Mouse (Mus musculus): ENCODE measurements around the gene Mamdc2. TPM values are rescaled to one million over a fixed set of nuclear protein-coding genes. Genes with fewer than 3 reads are reported as not detected.

Gene Mamdc2
- polyA plus RNA-seq, 1 experiment from 2014 or later: 2.6 TPM

- 85% methylated on average over 7 of the region's 7 CpGs for WGBS
- Histone ChIP-seq H3K9ac (ENCODE audit: low read depth, low read length) (no peak overlapping the region), H3K4me3 (ENCODE audit: low read length) (no peak overlapping the region), H3K4me2 (ENCODE audit: low read length) (no peak overlapping the region), H3K27me3 (replicated peaks; ENCODE audit: control insufficient read depth, insufficient read depth, low read length) (no peaks in the 10 kb centered on the region), H3K27ac (ENCODE audit: low read depth, low read length) (no peak overlapping the region), H3K36me3 (ENCODE audit: control insufficient read depth, insufficient read depth, low read length) (no peaks in the 10 kb centered on the region), H3K4me1 (ENCODE audit: control insufficient read depth, insufficient read depth, low read depth, low read length) (no peaks in the 10 kb centered on the region), H3K9me3 (ENCODE audit: control insufficient read depth, low read length) (no peaks in the 10 kb centered on the region)
- no peak for ATAC-seq
Observed at GRCm38 (mm10) chr19:23374941-23375656, 73.1 kb downstream of the Mamdc2 start.

GRCm38 (mm10) chr19:23373728-23374127, 74.5 kb downstream of the Mamdc2 start:
- Histone ChIP-seq H3K27me3 (replicated peaks; ENCODE audit: control insufficient read depth, insufficient read depth, low read length) (no peaks in the 10 kb centered on the region), H3K4me1 (ENCODE audit: control insufficient read depth, insufficient read depth, low read depth, low read length) (no peaks in the 10 kb centered on the region), H3K9ac (ENCODE audit: low read depth, low read length) (no peak overlapping the region), H3K4me3 (ENCODE audit: low read length) (no peak overlapping the region), H3K9me3 (ENCODE audit: control insufficient read depth, low read length) (no peaks in the 10 kb centered on the region), H3K4me2 (ENCODE audit: low read length) (no peak overlapping the region), H3K27ac (ENCODE audit: low read depth, low read length) (no peak overlapping the region), H3K36me3 (ENCODE audit: control insufficient read depth, insufficient read depth, low read length) (no peaks in the 10 kb centered on the region)
- ATAC-seq: peak; percentile 45; the same call in 1 of the 2 replicates
- 74% methylated on average over 9 of the region's 9 CpGs for WGBS

DNA sequence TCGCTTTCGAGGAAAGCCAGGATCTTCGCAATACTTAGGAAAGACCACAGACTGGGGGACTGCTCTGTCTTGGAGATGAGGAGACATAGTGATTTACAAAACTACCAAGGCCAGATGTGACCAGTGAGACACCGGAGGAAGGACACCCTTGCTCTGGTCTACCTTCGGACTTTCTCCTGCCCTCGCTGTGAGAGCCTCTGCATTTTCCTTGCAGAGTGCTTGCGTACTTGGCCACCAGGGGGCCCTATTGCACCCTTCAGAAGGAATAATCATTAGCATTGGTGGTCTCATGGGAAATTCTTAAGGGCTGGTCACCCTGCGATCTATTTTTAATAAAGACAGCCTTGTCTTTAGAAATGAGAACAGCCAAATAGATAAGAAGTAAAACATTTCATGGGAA, 75.0 kb downstream of the Mamdc2 start:
- no peaks in the 10 kb centered on the region for H3K36me3 ChIP-seq (ENCODE audit: control insufficient read depth, insufficient read depth, low read length)
- no peak overlapping the region for H3K9ac ChIP-seq (ENCODE audit: low read depth, low read length)
- WGBS: 47% methylated on average over 8 of the region's 8 CpGs
- H3K9me3 ChIP-seq (ENCODE audit: control insufficient read depth, low read length): no peaks in the 10 kb centered on the region
- peak; percentile 70 for ATAC-seq
- H3K4me2 ChIP-seq (ENCODE audit: low read length): no peak overlapping the region
- no peaks in the 10 kb centered on the region for H3K27me3 ChIP-seq (replicated peaks; ENCODE audit: control insufficient read depth, insufficient read depth, low read length)
- H3K27ac ChIP-seq (ENCODE audit: low read depth, low read length): no peak overlapping the region
- H3K4me1 ChIP-seq (ENCODE audit: control insufficient read depth, insufficient read depth, low read depth, low read length): no peaks in the 10 kb centered on the region
- H3K4me3 ChIP-seq (ENCODE audit: low read length): no peak overlapping the region

DNA sequence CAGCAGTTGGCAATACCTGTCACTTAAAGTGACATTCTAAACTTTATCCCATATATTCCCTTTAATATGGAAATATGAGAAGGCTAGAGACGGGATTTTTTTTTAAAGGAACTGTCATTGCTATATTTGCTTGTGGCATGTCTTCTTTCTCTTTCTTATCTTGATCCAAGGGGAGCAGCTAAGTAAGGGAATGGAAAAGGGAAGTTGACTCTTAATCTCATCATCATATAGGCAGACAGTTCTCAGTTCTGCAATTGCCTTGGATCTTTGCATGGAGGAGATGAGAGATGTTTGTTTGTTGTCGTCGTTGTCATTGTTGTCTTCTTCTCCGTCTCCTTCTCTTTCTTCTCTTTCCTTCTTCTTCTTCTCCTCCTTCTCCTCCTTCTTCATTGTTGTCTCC, 79.0 kb downstream of the Mamdc2 start:
- Histone ChIP-seq H3K4me3 (ENCODE audit: low read length) (no peak overlapping the region), H3K27me3 (replicated peaks; ENCODE audit: control insufficient read depth, insufficient read depth, low read length) (no peaks in the 10 kb centered on the region), H3K9ac (ENCODE audit: low read depth, low read length) (no peak overlapping the region), H3K9me3 (ENCODE audit: control insufficient read depth, low read length) (no peaks in the 10 kb centered on the region), H3K36me3 (ENCODE audit: control insufficient read depth, insufficient read depth, low read length) (no peaks in the 10 kb centered on the region), H3K4me2 (ENCODE audit: low read length) (no peak overlapping the region), H3K27ac (ENCODE audit: low read depth, low read length) (no peak overlapping the region), H3K4me1 (ENCODE audit: control insufficient read depth, insufficient read depth, low read depth, low read length) (no peaks in the 10 kb centered on the region)
- ATAC-seq: no peak
- WGBS: 94% methylated on average over 4 of the region's 4 CpGs

- WGBS: 81% methylated on average over 3 of the region's 3 CpGs
- Histone ChIP-seq H3K4me1 (ENCODE audit: control insufficient read depth, insufficient read depth, low read depth, low read length) (no peaks in the 10 kb centered on the region), H3K4me2 (ENCODE audit: low read length) (no peak overlapping the region), H3K9ac (ENCODE audit: low read depth, low read length) (no peak overlapping the region), H3K4me3 (ENCODE audit: low read length) (no peak overlapping the region), H3K36me3 (ENCODE audit: control insufficient read depth, insufficient read depth, low read length) (no peaks in the 10 kb centered on the region), H3K9me3 (ENCODE audit: control insufficient read depth, low read length) (no peaks in the 10 kb centered on the region), H3K27me3 (replicated peaks; ENCODE audit: control insufficient read depth, insufficient read depth, low read length) (no peaks in the 10 kb centered on the region), H3K27ac (ENCODE audit: low read depth, low read length) (no peak overlapping the region)
- no peak for ATAC-seq
Observed at GRCm38 (mm10) chr19:23362006-23362405, 86.2 kb downstream of the Mamdc2 start.

DNA sequence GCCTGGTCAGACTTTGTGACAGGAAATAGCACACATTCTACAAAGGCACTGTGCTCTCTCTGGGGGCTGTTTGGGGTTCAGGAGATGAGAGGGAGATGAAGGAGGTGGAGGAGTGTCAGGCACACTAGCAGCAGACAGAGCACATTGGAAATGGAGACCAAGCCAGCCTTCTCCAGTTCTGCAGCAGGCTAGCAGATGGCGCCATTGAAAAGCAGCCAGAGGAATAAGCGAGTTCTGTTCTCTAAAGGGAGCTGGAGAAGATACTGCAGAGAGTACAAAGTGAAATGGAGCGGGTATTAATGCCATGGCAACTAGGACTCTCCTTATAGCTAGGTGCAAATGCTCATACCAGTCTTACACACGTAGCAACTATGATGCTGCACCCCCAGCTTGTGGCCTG, 87.1 kb downstream of the Mamdc2 start:
- Histone ChIP-seq H3K4me3 (ENCODE audit: low read length) (no peak overlapping the region), H3K36me3 (ENCODE audit: control insufficient read depth, insufficient read depth, low read length) (no peaks in the 10 kb centered on the region), H3K9ac (ENCODE audit: low read depth, low read length) (no peak overlapping the region), H3K9me3 (ENCODE audit: control insufficient read depth, low read length) (no peaks in the 10 kb centered on the region), H3K27ac (ENCODE audit: low read depth, low read length) (no peak overlapping the region), H3K4me1 (ENCODE audit: control insufficient read depth, insufficient read depth, low read depth, low read length) (no peaks in the 10 kb centered on the region), H3K4me2 (ENCODE audit: low read length) (no peak overlapping the region), H3K27me3 (replicated peaks; ENCODE audit: control insufficient read depth, insufficient read depth, low read length) (no peaks in the 10 kb centered on the region)
- ATAC-seq: peak; percentile 76
- 64% methylated on average over 4 of the region's 4 CpGs for WGBS

DNA sequence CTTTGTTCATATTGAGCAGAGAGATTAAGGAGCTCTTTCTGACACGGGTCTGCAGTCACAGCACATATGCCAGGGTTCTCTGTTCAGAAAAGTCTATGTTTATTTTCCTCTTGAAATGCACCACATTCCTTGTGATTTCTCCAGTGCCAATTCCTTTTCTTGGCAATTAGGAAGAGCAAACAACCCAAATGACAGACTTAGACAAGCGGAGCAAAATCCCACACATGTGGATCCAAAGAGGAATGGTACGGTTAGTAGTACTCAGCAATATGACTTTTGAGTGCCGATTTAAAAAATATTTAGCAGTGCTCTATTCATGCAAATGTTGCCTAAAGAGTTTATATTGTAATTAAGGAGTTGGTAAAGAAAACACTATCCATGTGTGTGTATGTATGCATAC, 87.7 kb downstream of the Mamdc2 start:
- no peak overlapping the region for H3K27ac ChIP-seq (ENCODE audit: low read depth, low read length)
- no peak for ATAC-seq
- H3K27me3 ChIP-seq (replicated peaks; ENCODE audit: control insufficient read depth, insufficient read depth, low read length): no peaks in the 10 kb centered on the region
- no peaks in the 10 kb centered on the region for H3K36me3 ChIP-seq (ENCODE audit: control insufficient read depth, insufficient read depth, low read length)
- H3K4me2 ChIP-seq (ENCODE audit: low read length): no peak overlapping the region
- no peak overlapping the region for H3K4me3 ChIP-seq (ENCODE audit: low read length)
- WGBS: 81% methylated on average over 4 of the region's 4 CpGs
- H3K4me1 ChIP-seq (ENCODE audit: control insufficient read depth, insufficient read depth, low read depth, low read length): no peaks in the 10 kb centered on the region
- no peaks in the 10 kb centered on the region for H3K9me3 ChIP-seq (ENCODE audit: control insufficient read depth, low read length)
- no peak overlapping the region for H3K9ac ChIP-seq (ENCODE audit: low read depth, low read length)

DNA sequence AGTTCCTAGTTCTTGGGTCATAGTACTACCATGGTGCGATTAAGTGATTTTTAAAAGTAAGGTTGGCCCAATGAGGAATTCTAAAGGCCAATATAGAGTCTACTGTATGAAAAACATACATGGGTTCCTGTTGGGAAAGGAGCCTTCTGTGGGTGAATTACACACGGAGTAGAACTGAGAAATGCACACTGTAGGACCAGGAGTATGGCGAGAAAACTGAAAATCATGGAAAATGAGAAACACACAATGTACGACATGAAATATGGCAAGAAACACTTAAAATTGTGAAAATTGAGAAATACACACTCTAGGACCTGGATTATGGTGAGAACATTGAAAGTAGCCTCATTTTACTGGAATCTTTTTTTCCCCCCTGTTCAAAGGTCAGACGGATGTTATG, 91.0 kb downstream of the Mamdc2 start:
- Histone ChIP-seq H3K27me3 (replicated peaks; ENCODE audit: control insufficient read depth, insufficient read depth, low read length) (no peaks in the 10 kb centered on the region), H3K9me3 (ENCODE audit: control insufficient read depth, low read length) (no peaks in the 10 kb centered on the region), H3K4me3 (ENCODE audit: low read length) (no peak overlapping the region), H3K9ac (ENCODE audit: low read depth, low read length) (no peak overlapping the region), H3K4me2 (ENCODE audit: low read length) (no peak overlapping the region), H3K4me1 (ENCODE audit: control insufficient read depth, insufficient read depth, low read depth, low read length) (no peaks in the 10 kb centered on the region), H3K36me3 (ENCODE audit: control insufficient read depth, insufficient read depth, low read length) (no peaks in the 10 kb centered on the region), H3K27ac (ENCODE audit: low read depth, low read length) (no peak overlapping the region)
- WGBS: 93% methylated on average over 5 of the region's 5 CpGs
- ATAC-seq: no peak

DNA sequence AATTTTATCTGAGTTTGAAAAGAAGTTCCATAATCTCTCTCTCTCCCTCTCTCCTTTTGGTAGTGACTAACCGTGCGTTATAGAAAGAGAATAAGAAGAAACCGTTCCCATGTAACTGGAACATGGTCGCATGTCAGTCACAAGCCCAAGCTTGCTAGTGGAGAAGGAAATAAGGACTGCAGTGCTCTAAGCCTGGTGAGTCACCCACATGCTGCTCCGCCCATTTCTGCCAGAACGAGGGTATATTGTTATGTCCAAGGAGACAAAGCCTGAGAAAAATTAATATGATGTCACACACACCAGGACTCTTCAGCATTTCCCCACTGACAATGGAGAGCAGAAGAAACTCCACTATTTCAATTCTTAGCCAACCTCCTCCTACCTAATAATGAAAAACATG, 93.5 kb downstream of the Mamdc2 start:
- WGBS: 88% methylated on average over 6 of the region's 6 CpGs
- H3K9me3 ChIP-seq (ENCODE audit: control insufficient read depth, low read length): no peaks in the 10 kb centered on the region
- no peak for ATAC-seq

More for the DNA sequence above, 93.5 kb downstream of the Mamdc2 start:
- Histone ChIP-seq H3K27ac (ENCODE audit: low read depth, low read length) (no peak overlapping the region), H3K36me3 (ENCODE audit: control insufficient read depth, insufficient read depth, low read length) (no peaks in the 10 kb centered on the region), H3K4me2 (ENCODE audit: low read length) (no peak overlapping the region), H3K4me1 (ENCODE audit: control insufficient read depth, insufficient read depth, low read depth, low read length) (no peaks in the 10 kb centered on the region), H3K4me3 (ENCODE audit: low read length) (no peak overlapping the region), H3K27me3 (replicated peaks; ENCODE audit: control insufficient read depth, insufficient read depth, low read length) (no peaks in the 10 kb centered on the region), H3K9ac (ENCODE audit: low read depth, low read length) (no peak overlapping the region)

All from hindbrain, embryonic 16.5 days (tissue).